Mouse (Mus musculus) liver, embryonic 11.5 days (tissue): ENCODE results near the gene Ivns1abp. TPM values are rescaled to one million over a fixed set of nuclear protein-coding genes. Genes with fewer than 3 reads are reported as not detected.
"Not testable (repeated sequence)": the region's sequence is repeated elsewhere in the genome, so short reads cannot be mapped to it uniquely, and the experiment has no call there.

Source experiments
- ATAC-seq: fragments of 200-750 bp; cut with Nextera tagmentation; replicated peaks from 2 replicates; pipeline ENCODE4 v1.8.0; 2017; ENCODE audit warnings: moderate number of reproducible peaks, mild to moderate bottlenecking, moderate TSS enrichment, moderate library complexity; ENCODE audit not compliant: low FRiP score
- DNase-seq: peaks from one replicate; pipeline ENCODE4 v3.0.0-alpha.2; 2017; ENCODE audit warnings: low spot score
- H3K27ac ChIP-seq: fragments of 300-500 bp; sonication (generic); 2 replicates; pipeline ENCODE4 v1.5.1; 2014; ENCODE audit warnings: mild to moderate bottlenecking, low read depth, low read length, control low read depth
- H3K27me3 ChIP-seq: fragments of 300-500 bp; sonication (generic); replicated peaks from 2 replicates; pipeline ENCODE4 v1.6.1; 2014; ENCODE audit warnings: low read length, mixed read lengths; ENCODE audit not compliant: control insufficient read depth, insufficient read depth
- H3K36me3 ChIP-seq: fragments of 300-500 bp; sonication (generic); 2 replicates; pipeline ENCODE4 v1.6.1; 2014; ENCODE audit warnings: mild to moderate bottlenecking, low read length, moderate library complexity, mixed read lengths; ENCODE audit not compliant: control insufficient read depth, insufficient read depth
- H3K4me1 ChIP-seq: fragments of 300-500 bp; sonication (generic); replicated peaks from 2 replicates; pipeline ENCODE4 v1.6.1; 2014; ENCODE audit warnings: low read length, mixed read lengths; ENCODE audit not compliant: control insufficient read depth, insufficient read depth
- H3K4me2 ChIP-seq: fragments of 300-500 bp; sonication (generic); 2 replicates; pipeline ENCODE4 v1.6.1; 2014; ENCODE audit warnings: mild to moderate bottlenecking, control low read depth, moderate library complexity
- H3K4me3 ChIP-seq: fragments of 300-500 bp; sonication (generic); 2 replicates; pipeline ENCODE4 v1.5.1; 2014; ENCODE audit warnings: low read depth, low read length, control low read depth
- H3K9ac ChIP-seq: fragments of 300-500 bp; sonication (generic); 2 replicates; pipeline ENCODE4 v1.6.1; 2014; ENCODE audit warnings: low read depth, low read length, control low read depth
- H3K9me3 ChIP-seq: fragments of 300-500 bp; sonication (generic); 2 replicates; pipeline ENCODE4 v1.6.1; 2016; ENCODE audit warnings: low read length, inconsistent platforms, mixed read lengths; ENCODE audit not compliant: control insufficient read depth
- WGBS: fragments of 180-500 bp; shearing (Covaris S2); extraction: QIAGEN DNeasy Blood & Tissue Kit; methylation state at CpG from one replicate; pipeline ENCODE4 v1.1.7; 2014; 5-methylcytosine and 5-hydroxymethylcytosine counted together
- polyA plus RNA-seq: library from polyadenylated mRNA; unstranded; fragments of >200 nt; fragmentation: Nextera tagmentation; extraction: Ambion mirVana; gene quantifications from 2 replicates; pipeline ENCODE4 v1.2.1, GENCODE M21; 2014

The Ivns1abp gene
- polyA plus RNA-seq, 1 experiment from 2014 or later, result 231 TPM

- Histone ChIP-seq H3K27ac (peak overlapping the region; percentile 92), H3K27me3 (no peaks in the 10 kb centered on the region), H3K9me3 (no peaks in the 10 kb centered on the region), H3K4me2 (peak overlapping the region; percentile 75), H3K36me3 (peaks cover 6% of the 10 kb centered on the region; the same call in 1 of the 2 replicates), H3K4me3 (peak overlapping the region; percentile 93), H3K9ac (peak overlapping the region; percentile 93), H3K4me1 (peaks cover 27% of the 10 kb centered on the region)
- under 1% methylated on average over 51 of the region's 55 CpGs for WGBS
- ATAC-seq, result peak; percentile 80
- peak; percentile 96 for DNase-seq
Observed at GRCm38 (mm10) chr1:151345109-151345862, 1.0 kb downstream of the Ivns1abp start.

DNA sequence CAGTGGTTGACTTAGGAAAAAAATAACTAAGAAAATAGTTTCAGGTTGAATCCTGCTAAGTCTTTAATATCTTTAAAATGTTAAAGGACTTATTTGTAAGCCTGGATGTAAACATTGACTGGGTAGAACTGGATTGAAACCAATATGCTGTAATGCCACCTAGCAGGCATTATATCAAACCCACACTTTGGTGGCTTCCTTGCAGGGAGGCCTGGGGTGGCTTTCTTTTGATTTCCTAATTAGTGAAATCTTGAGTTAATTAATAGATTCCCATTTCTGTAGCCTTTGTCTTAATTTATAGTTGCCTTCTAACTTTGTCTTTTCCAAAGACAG is 1.6 kb downstream of the Ivns1abp start:
- no peaks in the 10 kb centered on the region for H3K9me3 ChIP-seq
- no peak for DNase-seq
- no peak for ATAC-seq
- H3K4me1 ChIP-seq, result peaks cover 27% of the 10 kb centered on the region
- peak overlapping the region; percentile 75 for H3K4me2 ChIP-seq
- H3K36me3 ChIP-seq, result peaks cover 11% of the 10 kb centered on the region; the same call in 1 of the 2 replicates
- H3K27ac ChIP-seq, result no peak overlapping the region
- no peaks in the 10 kb centered on the region for H3K27me3 ChIP-seq
- peak overlapping the region; percentile 93 for H3K9ac ChIP-seq
- H3K4me3 ChIP-seq, result peak overlapping the region; percentile 93

- no peaks in the 10 kb centered on the region for H3K9me3 ChIP-seq
- ATAC-seq (peak; percentile 30), DNase-seq (peak; percentile 39)
- H3K4me2 ChIP-seq, result peak overlapping the region; percentile 75
- H3K9ac ChIP-seq, result peak overlapping the region; percentile 37; the same call in 1 of the 2 replicates
- H3K27ac ChIP-seq, result peak overlapping the region; percentile 69
- H3K36me3 ChIP-seq, result peaks cover 18% of the 10 kb centered on the region
- no peaks in the 10 kb centered on the region for H3K27me3 ChIP-seq
- H3K4me3 ChIP-seq, result peak overlapping the region; percentile 93
- H3K4me1 ChIP-seq, result peaks cover 25% of the 10 kb centered on the region
- WGBS, result 20% methylated on average over 6 of the region's 6 CpGs
Observed at GRCm38 (mm10) chr1:151346681-151347127, 2.4 kb downstream of the Ivns1abp start.

- Histone ChIP-seq H3K4me1 (peaks cover 17% of the 10 kb centered on the region), H3K36me3 (peaks cover 28% of the 10 kb centered on the region)
- ATAC-seq, H3K27me3 ChIP-seq, DNase-seq, H3K9me3 ChIP-seq, H3K27ac ChIP-seq, H3K9ac ChIP-seq, H3K4me3 ChIP-seq, H3K4me2 ChIP-seq: not testable (repeated sequence)
- WGBS, result 79% methylated on average over 4 of the region's 4 CpGs
Observed at GRCm38 (mm10) chr1:151348293-151348692, 4.0 kb downstream of the Ivns1abp start.

GRCm38 (mm10) chr1:151352911-151353310 is 8.6 kb downstream of the Ivns1abp start:
- peaks cover 44% of the 10 kb centered on the region for H3K36me3 ChIP-seq
- no peak overlapping the region for H3K4me3 ChIP-seq
- DNase-seq, result no peak
- no peaks in the 10 kb centered on the region; the same call in 1 of the 2 replicates for H3K4me1 ChIP-seq
- H3K9me3 ChIP-seq, result no peaks in the 10 kb centered on the region
- H3K9ac ChIP-seq, result no peak overlapping the region
- no peak overlapping the region for H3K27ac ChIP-seq
- 84% methylated on average over 2 of the region's 2 CpGs for WGBS
- no peak overlapping the region for H3K4me2 ChIP-seq
- ATAC-seq, result peak; percentile 69; the same call in 1 of the 2 replicates
- H3K27me3 ChIP-seq, result no peaks in the 10 kb centered on the region

DNA sequence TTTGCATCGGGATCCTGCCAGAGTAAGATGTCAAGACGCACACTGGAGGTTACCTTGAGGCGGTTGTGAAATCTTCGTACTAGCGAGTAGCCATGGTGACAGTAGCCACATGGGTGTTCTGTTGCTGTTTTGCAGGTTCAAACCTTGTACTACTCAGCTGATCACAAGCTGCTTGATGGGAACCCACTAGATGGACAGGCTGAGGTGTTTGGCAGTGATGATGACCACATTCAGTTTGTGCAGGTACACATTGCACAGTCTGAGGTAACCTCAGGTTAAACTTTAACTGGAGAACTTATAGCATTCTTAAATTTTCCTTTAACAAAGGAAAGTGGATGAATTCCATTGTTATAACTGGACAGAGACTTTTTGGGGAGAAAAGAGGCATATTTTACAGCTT is 11.7 kb downstream of the Ivns1abp start:
- no peaks in the 10 kb centered on the region for H3K27me3 ChIP-seq
- H3K9me3 ChIP-seq, result no peaks in the 10 kb centered on the region
- H3K27ac ChIP-seq, result no peak overlapping the region
- DNase-seq (no peak), ATAC-seq (no peak)
- no peak overlapping the region for H3K9ac ChIP-seq
- H3K4me3 ChIP-seq, result no peak overlapping the region
- H3K36me3 ChIP-seq, result peaks cover 58% of the 10 kb centered on the region
- no peaks in the 10 kb centered on the region for H3K4me1 ChIP-seq
- WGBS, result 90% methylated on average over 5 of the region's 5 CpGs
- H3K4me2 ChIP-seq, result no peak overlapping the region

- Histone ChIP-seq H3K4me3 (no peak overlapping the region), H3K36me3 (peaks cover 49% of the 10 kb centered on the region), H3K4me1 (no peaks in the 10 kb centered on the region), H3K9me3 (no peaks in the 10 kb centered on the region), H3K27ac (no peak overlapping the region), H3K9ac (no peak overlapping the region), H3K27me3 (no peaks in the 10 kb centered on the region), H3K4me2 (no peak overlapping the region)
- WGBS, result 93% methylated on average over 3 of the region's 3 CpGs
- DNase-seq (no peak), ATAC-seq (no peak)
Observed at GRCm38 (mm10) chr1:151359374-151359773, 15.1 kb downstream of the Ivns1abp start.

DNA sequence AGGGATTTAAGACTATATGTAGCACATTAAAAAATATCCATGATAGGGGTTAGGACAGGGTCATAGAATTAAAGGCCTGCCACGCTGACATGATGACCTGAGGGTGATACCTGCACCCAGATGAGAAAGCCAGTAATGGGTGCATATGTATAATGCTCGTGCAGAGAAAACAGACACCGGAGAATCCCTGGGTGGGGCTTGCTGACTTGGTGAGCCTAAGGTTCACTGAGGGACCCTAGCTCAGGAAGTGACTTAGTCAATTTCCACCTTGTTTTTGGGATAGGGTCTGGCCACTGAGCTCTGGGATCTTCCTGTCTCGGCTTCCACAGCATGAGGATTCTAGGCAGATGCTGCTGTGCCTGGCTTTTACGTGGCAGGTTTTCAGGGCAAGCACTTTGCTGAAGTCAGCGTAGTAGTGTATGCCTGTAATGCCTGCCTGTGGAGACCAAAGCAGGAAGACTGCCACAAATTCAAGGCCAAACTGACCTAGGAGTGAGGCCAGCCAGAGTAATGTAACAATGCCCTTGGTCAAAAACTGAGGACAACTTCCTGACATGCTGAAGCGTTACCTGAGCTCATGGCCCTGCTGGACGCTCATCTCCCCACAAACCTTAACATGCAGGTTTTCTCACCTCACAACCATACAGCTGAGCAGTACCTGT is 22.8 kb downstream of the Ivns1abp start:
- Histone ChIP-seq H3K9ac (no peak overlapping the region), H3K4me3 (no peak overlapping the region), H3K36me3 (peaks cover 30% of the 10 kb centered on the region), H3K9me3 (no peaks in the 10 kb centered on the region), H3K27me3 (no peaks in the 10 kb centered on the region), H3K27ac (no peak overlapping the region), H3K4me2 (no peak overlapping the region), H3K4me1 (no peaks in the 10 kb centered on the region)
- no peak for ATAC-seq
- 87% methylated on average over 8 of the region's 8 CpGs for WGBS
- DNase-seq, result no peak
